Mouse (Mus musculus): ENCODE results near the gene Map4k5.

Map4k5 gene

GRCm38 (mm10) chr12:69885170-69885923, 7.7 kb downstream of the Map4k5 start:
- DNase-seq: no peak

DNA sequence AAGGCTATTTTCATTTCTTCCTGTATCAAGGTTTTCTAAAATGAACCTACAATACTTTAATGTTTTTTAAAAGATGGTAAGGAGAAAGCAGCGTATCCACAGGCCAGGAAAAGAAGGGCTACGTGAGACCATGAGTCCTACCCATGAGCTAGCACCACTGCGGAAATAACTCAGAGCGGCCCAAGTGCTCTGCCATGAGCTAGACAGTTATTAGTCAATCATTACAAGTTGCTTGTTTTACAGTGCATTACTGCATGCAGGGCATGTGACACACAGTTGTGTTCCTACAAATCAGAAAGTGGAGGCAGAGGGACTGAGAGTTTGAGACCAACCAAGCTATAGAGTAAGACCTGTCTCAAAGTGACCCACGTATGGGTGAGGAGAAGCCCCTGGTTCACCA, 8.9 kb downstream of the Map4k5 start:
- no peak for DNase-seq

DNA sequence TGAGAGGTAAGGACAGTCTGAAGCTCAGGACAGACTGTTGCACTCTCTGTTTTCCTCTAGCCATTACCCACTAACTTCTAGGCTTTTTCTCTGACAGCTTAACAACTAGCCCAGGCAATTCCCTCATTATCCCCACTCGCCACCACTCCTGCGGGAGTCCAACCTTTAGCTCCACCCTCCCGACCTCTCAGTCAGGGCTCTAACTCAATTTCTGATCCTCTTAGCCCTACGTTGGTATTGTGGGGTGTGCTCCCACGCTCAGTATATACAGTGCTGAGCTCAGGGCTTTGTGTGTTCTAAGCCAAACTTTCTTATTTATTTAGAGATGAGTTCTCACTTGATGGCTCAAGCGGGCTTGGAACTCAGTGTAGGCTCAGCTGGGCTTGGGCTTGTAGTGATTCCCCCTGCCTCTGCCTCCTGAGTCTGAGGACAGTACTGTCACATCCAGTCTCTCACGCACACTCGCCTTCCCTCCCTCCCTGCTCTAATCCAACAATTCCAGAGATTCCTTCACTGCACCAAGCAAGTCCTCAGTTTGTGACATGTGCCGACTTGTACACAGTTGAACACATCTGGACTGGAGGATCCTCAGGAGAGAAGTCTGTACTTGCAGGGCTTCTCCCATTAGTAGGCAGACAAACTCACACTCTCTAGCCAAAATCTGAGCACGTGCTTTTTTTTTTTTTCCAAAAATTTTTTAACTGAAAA, 11.6 kb downstream of the Map4k5 start:
- DNase-seq: no peak

DNA sequence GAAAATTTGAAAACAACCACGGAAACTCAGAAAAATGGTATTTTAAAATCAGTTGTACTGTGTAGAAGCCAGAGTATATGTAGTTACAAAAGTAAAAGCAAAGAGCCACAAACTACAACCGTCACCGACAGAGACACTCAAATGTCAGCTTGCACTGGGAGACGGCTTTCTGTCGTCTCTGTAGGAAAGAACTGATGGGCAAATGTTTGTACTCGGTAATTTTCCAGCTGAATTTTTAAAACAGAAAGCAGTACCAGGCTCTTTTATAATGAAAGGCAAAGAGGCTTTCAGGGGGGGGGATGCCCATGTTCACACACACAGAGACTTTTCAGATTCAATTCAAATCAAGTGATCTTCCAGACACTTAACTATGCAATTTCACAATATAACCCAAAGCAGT, 13.3 kb downstream of the Map4k5 start:
- DNase-seq: no peak

DNA sequence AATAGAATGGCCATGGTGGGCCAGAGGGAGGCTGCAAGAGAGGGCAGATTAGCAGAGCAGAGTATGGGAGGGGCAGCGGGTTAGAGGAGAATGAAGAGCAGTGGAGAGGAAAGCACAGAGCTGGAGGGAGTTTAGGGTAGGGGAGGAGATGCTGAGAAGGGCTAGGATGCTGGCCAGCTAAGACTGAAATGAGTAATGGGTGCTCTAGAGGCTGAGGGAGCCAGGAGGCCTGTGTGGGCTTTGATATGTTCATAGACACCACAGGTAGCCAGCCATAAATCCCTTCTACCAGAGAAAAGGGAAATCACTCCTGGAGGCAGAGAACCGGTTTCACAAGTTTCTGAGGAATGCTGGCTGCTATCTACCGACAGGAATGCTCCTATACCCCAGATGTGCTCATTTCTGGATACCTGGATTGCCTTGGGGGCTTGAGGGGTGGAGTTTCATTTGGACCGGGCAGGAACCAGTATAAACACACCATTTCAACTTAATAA, 13.8 kb downstream of the Map4k5 start:
- no peak for DNase-seq

GRCm38 (mm10) chr12:69877842-69878363, 15.1 kb downstream of the Map4k5 start:
- DNase-seq: no peak

GRCm38 (mm10) chr12:69871632-69872031, 21.4 kb downstream of the Map4k5 start:
- no peak for DNase-seq

DNA sequence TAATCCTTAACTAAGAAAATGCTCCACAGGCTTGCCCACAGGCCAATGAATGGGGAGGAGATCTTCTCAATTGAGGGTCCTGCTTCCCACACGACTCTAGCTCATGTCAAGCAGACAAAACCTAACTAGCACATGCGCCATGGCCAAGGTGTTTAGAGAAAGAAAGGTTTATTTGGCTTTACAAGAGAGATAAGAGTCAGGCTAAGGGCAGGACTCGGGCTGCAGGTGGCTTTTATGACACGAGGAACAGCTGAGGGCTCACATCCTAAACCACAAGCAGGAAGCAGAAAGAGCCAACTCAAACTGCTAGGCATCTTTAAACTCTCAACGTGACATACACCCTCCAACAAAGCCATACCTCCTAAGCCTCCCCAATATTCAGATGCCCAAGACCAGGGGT, 25.7 kb downstream of the Map4k5 start:
- no peak for DNase-seq

DNA sequence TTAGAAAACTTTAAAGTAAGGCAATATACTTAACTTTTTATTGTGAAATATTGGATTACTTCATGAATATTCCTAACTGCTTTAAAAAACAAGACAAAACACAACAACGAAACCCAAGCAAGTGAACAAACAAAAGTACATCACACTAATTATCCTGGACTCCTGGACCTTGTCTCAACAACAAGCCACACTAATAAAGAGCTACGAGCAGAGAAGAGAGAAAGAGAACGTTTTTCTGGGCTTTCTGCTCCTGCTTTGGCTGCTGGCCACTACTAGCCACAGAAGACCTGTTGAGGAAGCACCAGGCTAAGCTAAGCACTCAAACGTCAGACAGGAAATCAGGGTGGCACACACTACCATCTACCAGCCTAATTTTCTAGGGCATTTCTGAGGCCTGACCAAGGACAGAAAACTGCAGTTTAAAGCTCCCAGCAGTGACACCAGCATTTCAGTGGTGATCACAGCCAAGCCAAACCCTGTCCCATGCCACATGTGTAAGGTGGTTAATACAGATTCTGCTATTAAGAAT, 28.8 kb downstream of the Map4k5 start:
- DNase-seq: no peak

DNA sequence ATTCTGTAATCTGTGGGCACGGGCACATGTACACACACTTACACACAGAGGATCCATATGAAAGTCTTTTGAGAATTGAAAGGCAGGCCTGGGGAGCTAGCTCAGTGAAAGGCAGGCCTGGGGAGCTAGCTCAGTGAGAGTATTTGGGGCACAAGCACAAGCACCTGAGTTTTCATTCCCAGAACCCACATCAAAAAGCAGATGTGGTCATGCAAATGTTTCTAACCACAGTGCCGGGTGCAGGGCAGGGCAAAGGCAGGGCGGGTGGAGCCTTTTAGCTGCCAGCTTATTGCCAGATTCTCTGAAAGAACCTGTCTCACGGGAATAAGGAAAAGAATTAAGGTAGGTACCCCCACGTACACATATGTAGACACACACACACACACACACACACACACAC, 29.5 kb downstream of the Map4k5 start:
- no peak for DNase-seq

- no peak for DNase-seq
These were observed 34.2 kb downstream of the Map4k5 start for GRCm38 (mm10) chr12:69858847-69859246.

DNA sequence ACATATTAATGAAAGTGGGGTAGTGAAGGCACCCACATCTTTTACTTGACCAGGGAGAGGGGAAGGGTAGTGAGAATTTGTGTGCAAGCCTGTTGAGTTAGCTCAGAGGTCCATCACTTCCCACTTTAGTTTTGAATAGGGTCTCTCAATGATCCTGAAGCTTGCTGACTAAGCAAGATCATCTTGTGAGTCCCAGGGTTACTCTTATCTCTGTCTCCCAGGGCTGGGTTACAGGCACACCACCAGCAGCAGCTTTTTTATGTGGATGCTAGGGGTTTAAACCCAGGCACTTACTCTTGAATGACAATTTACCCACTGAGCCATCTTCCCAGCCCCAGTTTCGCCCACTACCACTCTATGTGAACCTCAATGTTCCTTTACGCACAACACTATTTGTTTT, 35.4 kb downstream of the Map4k5 start:
- no peak for DNase-seq

DNA sequence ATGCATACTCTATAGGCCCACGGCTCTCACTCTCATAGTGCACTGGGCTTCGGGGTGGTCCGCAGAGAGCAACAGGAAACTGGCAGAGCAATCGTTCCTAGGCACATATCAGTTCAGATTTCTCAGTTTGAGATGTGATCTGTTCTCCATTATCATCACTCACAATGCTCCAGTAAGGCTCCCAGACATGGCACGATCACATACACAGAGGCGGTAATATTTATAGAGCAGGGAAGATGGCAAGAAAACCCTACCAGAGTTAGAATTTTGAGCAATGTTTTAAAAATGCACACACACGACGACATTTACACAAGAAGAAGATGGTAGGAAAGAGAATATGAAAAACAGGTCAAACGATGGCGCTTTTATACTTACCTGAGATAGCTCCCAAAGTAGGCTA, 36.6 kb downstream of the Map4k5 start:
- no peak for DNase-seq

DNA sequence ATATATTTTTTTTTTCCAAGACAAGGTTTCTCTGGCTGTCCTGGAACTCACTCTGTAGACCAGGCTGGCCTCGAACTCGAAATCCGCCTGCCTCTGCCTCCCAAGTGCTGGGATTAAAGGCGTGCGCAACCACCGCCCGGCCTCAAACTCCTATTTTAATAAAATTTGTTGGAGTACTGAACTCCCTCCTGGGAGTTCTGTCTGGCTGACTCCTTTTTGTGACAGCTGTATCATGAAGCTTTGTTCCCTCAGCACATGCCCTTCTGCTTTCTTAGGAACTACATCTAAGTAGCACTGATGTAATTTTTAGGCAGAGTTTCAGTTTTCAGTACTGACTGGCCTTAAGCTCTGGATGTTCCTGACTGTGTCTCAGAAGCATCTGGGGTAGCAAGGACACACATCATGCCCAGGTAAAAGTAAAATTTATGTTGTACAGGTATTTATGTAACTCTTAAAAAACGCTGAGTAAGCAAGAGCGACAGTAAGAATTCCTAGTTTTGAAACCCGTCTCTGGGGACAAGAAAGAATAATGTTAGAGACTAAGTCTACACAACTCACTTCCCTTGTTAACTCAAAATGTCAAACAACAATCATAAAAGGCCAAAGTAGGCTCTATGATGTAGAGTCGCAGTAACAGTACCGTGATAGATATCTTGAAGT, 37.2 kb downstream of the Map4k5 start:
- DNase-seq: no peak

GRCm38 (mm10) chr12:69853942-69854341, 39.1 kb downstream of the Map4k5 start:
- DNase-seq: no peak

DNA sequence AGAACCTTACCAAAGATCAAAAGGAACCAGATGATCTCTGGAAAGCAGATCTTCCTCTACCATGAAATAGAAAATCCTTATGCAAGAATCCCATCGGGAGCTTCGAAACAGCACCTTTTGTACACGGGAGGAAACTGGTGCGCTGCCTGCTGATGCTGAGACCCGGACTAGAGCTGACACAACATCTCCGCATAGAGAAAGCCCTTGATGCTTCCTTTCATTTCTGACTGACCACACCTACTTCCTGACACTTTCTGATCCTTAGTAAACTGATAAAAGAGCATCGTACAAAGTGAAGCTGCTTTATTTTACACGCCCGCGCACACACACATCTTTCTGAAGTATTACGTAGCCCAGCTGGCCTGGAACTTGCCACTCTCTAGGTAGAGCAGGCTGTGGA, 39.6 kb downstream of the Map4k5 start:
- DNase-seq: no peak

- no peak for DNase-seq
These were observed 40.7 kb downstream of the Map4k5 start for GRCm38 (mm10) chr12:69852288-69852687.

- no peak for DNase-seq
These were observed 44.7 kb downstream of the Map4k5 start for GRCm38 (mm10) chr12:69848083-69848878.

DNA sequence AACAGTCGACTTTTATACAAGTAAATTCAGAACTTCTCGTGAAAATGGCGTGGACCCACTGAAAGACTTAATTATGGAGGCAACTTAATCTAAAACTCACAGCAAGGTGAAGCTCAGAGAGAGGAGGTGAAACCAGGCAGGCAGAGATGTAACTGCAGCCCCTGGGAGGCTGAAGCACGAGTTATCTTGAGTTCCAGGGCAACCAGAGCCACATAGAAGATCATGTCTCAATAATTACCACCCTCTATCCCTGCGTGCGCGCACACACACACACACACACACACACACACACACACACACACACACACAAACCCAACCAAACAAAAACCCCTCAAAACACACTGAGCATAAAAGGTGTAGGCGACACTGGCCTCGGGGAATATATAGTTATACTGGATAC, 46.5 kb downstream of the Map4k5 start:
- DNase-seq: no peak

DNA sequence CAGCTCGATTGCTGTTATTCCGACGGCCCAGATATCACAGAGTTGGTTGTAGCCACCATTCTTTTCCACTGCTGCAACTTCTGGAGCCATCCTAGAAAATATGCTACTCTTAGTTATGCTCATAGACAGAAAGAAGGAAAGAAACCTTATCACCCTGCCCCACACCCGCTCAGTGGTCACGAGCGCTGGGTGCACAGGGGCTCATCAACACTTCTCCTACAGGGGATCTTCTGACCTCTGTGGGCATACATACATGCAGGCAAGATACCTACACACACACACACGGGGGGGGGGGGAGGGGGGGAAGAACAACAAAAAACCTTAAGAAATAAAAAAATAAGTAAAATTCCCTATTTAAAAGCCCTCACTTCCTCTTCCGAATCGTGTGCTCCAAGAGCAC, 47.3 kb downstream of the Map4k5 start:
- no peak for DNase-seq

- no peak for DNase-seq
These were observed 49.2 kb downstream of the Map4k5 start for GRCm38 (mm10) chr12:69843531-69844445.
